Mouse (Mus musculus) limb, embryonic 11.5 days (tissue): ENCODE measurements around the gene Pkhd1. TPM values are rescaled to one million over a fixed set of nuclear protein-coding genes. Genes with fewer than 3 reads are reported as not detected.

Experiments
- ATAC-seq: fragments of 200-750 bp; cut with Nextera tagmentation; 2 replicates; pipeline ENCODE4 v1.8.0; 2017; ENCODE audit warnings: low read depth; ENCODE audit not compliant: insufficient number of reproducible peaks, low FRiP score, low TSS enrichment
- DNase-seq: peaks from one replicate; pipeline ENCODE4 v3.0.0-alpha.2; 2015; ENCODE audit warnings: low spot score
- H3K27ac ChIP-seq: fragments of 300-500 bp; sonication (generic); replicated peaks from 2 replicates; pipeline ENCODE4 v1.5.1; 2014; ENCODE audit warnings: low read depth, mild to moderate bottlenecking, low read length
- H3K27me3 ChIP-seq: fragments of 300-500 bp; sonication (generic); 2 replicates; pipeline ENCODE4 v1.6.1; 2014; ENCODE audit warnings: mild to moderate bottlenecking, low read length, mixed read lengths; ENCODE audit not compliant: control insufficient read depth, insufficient read depth
- H3K36me3 ChIP-seq: fragments of 300-500 bp; sonication (generic); 2 replicates; pipeline ENCODE4 v1.6.1; 2014; ENCODE audit warnings: mild to moderate bottlenecking, low read length, moderate library complexity, mixed read lengths; ENCODE audit not compliant: control insufficient read depth, insufficient read depth
- H3K4me1 ChIP-seq: fragments of 300-500 bp; sonication (generic); 2 replicates; pipeline ENCODE4 v1.6.1; 2014; ENCODE audit warnings: low read length, mixed read lengths; ENCODE audit not compliant: control insufficient read depth, insufficient read depth
- H3K4me2 ChIP-seq: fragments of 300-500 bp; sonication (generic); 2 replicates; pipeline ENCODE4 v1.6.1; 2014; ENCODE audit warnings: low read depth, mild to moderate bottlenecking, moderate library complexity; ENCODE audit not compliant: severe bottlenecking
- H3K4me3 ChIP-seq: fragments of 300-500 bp; sonication (generic); 2 replicates; pipeline ENCODE4 v1.5.1; 2014; ENCODE audit warnings: low read depth, low read length
- H3K9ac ChIP-seq: fragments of 300-500 bp; sonication (generic); 2 replicates; pipeline ENCODE4 v1.6.1; 2014; ENCODE audit warnings: mild to moderate bottlenecking, low read length
- H3K9me3 ChIP-seq: fragments of 300-500 bp; sonication (generic); 2 replicates; pipeline ENCODE4 v1.6.1; 2016; ENCODE audit warnings: low read length; ENCODE audit not compliant: control insufficient read depth
- WGBS: fragments of 180-500 bp; shearing (Covaris S2); extraction: QIAGEN DNeasy Blood & Tissue Kit; methylation state at CpG from one replicate; pipeline ENCODE4 v1.1.7; 2014; 5-methylcytosine and 5-hydroxymethylcytosine counted together
- polyA plus RNA-seq: library from polyadenylated mRNA; unstranded; fragments of >200 nt; fragmentation: Nextera tagmentation; extraction: Ambion mirVana; gene quantifications from 2 replicates; pipeline ENCODE4 v1.2.1, GENCODE M21; 2014

The Pkhd1 gene
- 0.01 TPM in 1 of 2 replicates, not detected in the other for polyA plus RNA-seq

- Histone ChIP-seq H3K27ac (no peak within 1 kb of the TSS), H3K27me3 (no peaks in the 10 kb centered on the region), H3K4me2 (no peak within 1 kb of the TSS), H3K9ac (no peak within 1 kb of the TSS), H3K36me3 (no peaks in the 10 kb centered on the region), H3K9me3 (no peaks in the 10 kb centered on the region), H3K4me3 (no peak within 1 kb of the TSS), H3K4me1 (no peaks in the 10 kb centered on the region)
- no peak for ATAC-seq
- WGBS = 71% methylated on average over 10 of the region's 10 CpGs
- no peak for DNase-seq
These were observed at the start of gene Pkhd1 for GRCm38 (mm10) chr1:20617849-20618530. Gene Pkhd1 (minus strand): TSS chr1:20618064.

- DNase-seq = no peak
- 83% methylated on average over 7 of the region's 7 CpGs for WGBS
These were observed 49.7 kb upstream of the Pkhd1 start for GRCm38 (mm10) chr1:20667567-20667966.

GRCm38 (mm10) chr1:20666233-20666632 is 48.4 kb upstream of the Pkhd1 start:
- Histone ChIP-seq H3K27me3 (no peaks in the 10 kb centered on the region), H3K4me1 (no peaks in the 10 kb centered on the region), H3K4me2 (no peak overlapping the region), H3K36me3 (no peaks in the 10 kb centered on the region), H3K27ac (no peak overlapping the region), H3K9me3 (no peaks in the 10 kb centered on the region), H3K4me3 (no peak overlapping the region), H3K9ac (no peak overlapping the region)
- ATAC-seq = no peak
- WGBS = 88% methylated on average over 2 of the region's 2 CpGs
- no peak for DNase-seq

More at GRCm38 (mm10) chr1:20667567-20667966, 49.7 kb upstream of the Pkhd1 start:
- H3K36me3 ChIP-seq = no peaks in the 10 kb centered on the region
- ATAC-seq = no peak; the same call in 1 of the 2 replicates
- H3K4me3 ChIP-seq = no peak overlapping the region
- no peak overlapping the region for H3K27ac ChIP-seq
- H3K9ac ChIP-seq = no peak overlapping the region
- H3K4me2 ChIP-seq = no peak overlapping the region
- no peaks in the 10 kb centered on the region for H3K9me3 ChIP-seq
- H3K27me3 ChIP-seq = no peaks in the 10 kb centered on the region
- H3K4me1 ChIP-seq = no peaks in the 10 kb centered on the region

- H3K4me1 ChIP-seq = no peaks in the 10 kb centered on the region
- no peak overlapping the region for H3K27ac ChIP-seq
- WGBS = 77% methylated on average over 5 of the region's 5 CpGs
- ATAC-seq (no peak), DNase-seq (no peak)
- H3K9ac ChIP-seq = no peak overlapping the region
- H3K27me3 ChIP-seq = no peaks in the 10 kb centered on the region
- no peak overlapping the region for H3K4me2 ChIP-seq
- H3K4me3 ChIP-seq = no peak overlapping the region
- H3K36me3 ChIP-seq = no peaks in the 10 kb centered on the region
- no peaks in the 10 kb centered on the region for H3K9me3 ChIP-seq
These were observed 37.2 kb upstream of the Pkhd1 start for GRCm38 (mm10) chr1:20655085-20655484.

GRCm38 (mm10) chr1:20653513-20654506 is 35.9 kb upstream of the Pkhd1 start:
- no peaks in the 10 kb centered on the region for H3K9me3 ChIP-seq
- WGBS = 78% methylated on average over 6 of the region's 6 CpGs
- no peak overlapping the region for H3K27ac ChIP-seq
- DNase-seq (no peak), ATAC-seq (no peak)
- no peaks in the 10 kb centered on the region for H3K4me1 ChIP-seq
- no peaks in the 10 kb centered on the region for H3K36me3 ChIP-seq
- H3K9ac ChIP-seq = no peak overlapping the region
- H3K4me3 ChIP-seq = no peak overlapping the region
- H3K4me2 ChIP-seq = no peak overlapping the region
- H3K27me3 ChIP-seq = no peaks in the 10 kb centered on the region

GRCm38 (mm10) chr1:20634856-20635255 is 17.0 kb upstream of the Pkhd1 start:
- no peak overlapping the region for H3K4me2 ChIP-seq
- H3K4me1 ChIP-seq = no peaks in the 10 kb centered on the region
- no peaks in the 10 kb centered on the region for H3K36me3 ChIP-seq
- no peak for ATAC-seq
- H3K4me3 ChIP-seq = no peak overlapping the region
- no peaks in the 10 kb centered on the region for H3K27me3 ChIP-seq
- DNase-seq = no peak
- no peaks in the 10 kb centered on the region for H3K9me3 ChIP-seq
- 91% methylated on average over 2 of the region's 2 CpGs for WGBS
- H3K27ac ChIP-seq = no peak overlapping the region
- H3K9ac ChIP-seq = no peak overlapping the region

GRCm38 (mm10) chr1:20633276-20633869 is 15.5 kb upstream of the Pkhd1 start:
- WGBS = 82% methylated on average over 7 of the region's 7 CpGs
- Histone ChIP-seq H3K27me3 (no peaks in the 10 kb centered on the region), H3K4me3 (no peak overlapping the region), H3K4me2 (no peak overlapping the region), H3K9ac (no peak overlapping the region), H3K27ac (no peak overlapping the region), H3K9me3 (no peaks in the 10 kb centered on the region), H3K4me1 (no peaks in the 10 kb centered on the region), H3K36me3 (no peaks in the 10 kb centered on the region)
- DNase-seq (no peak), ATAC-seq (no peak)

GRCm38 (mm10) chr1:20624564-20624963 is 6.7 kb upstream of the Pkhd1 start:
- H3K4me1 ChIP-seq = no peaks in the 10 kb centered on the region
- 91% methylated on average over 3 of the region's 3 CpGs for WGBS
- no peak overlapping the region for H3K4me3 ChIP-seq
- no peak for DNase-seq
- no peaks in the 10 kb centered on the region for H3K36me3 ChIP-seq
- ATAC-seq = no peak
- no peaks in the 10 kb centered on the region for H3K27me3 ChIP-seq
- H3K9me3 ChIP-seq = no peaks in the 10 kb centered on the region
- no peak overlapping the region for H3K27ac ChIP-seq
- no peak overlapping the region for H3K4me2 ChIP-seq
- H3K9ac ChIP-seq = no peak overlapping the region
